Mouse (Mus musculus): ENCODE measurements around the gene Gm20388.

GRCm38 (mm10) chr8:121074108-121074847 lies 1163.6 kb downstream of the Gm20388 start:
- TF ChIP-seq ZNF384 (IDR thresholded peaks at IDR 0.05; ENCODE audit: low read depth, low read length) (no peak), MAFK (IDR thresholded peaks at IDR 0.05; ENCODE audit: insufficient read depth, low read depth, low read length) (no peak), ZC3H11A (IDR thresholded peaks at IDR 0.05; ENCODE audit: borderline replicate concordance, low read depth, low read length) (no peak), HCFC1 (IDR thresholded peaks at IDR 0.05; ENCODE audit: borderline replicate concordance, insufficient read depth, low read length) (no peak)
